Mouse (Mus musculus): ENCODE measurements around the gene Epor. TPM values are rescaled to one million over a fixed set of nuclear protein-coding genes. Genes with fewer than 3 reads are reported as not detected.

Epor gene
- total RNA-seq, 2 experiments from 2014 or later, result 199 to 244 TPM

GRCm38 (mm10) chr9:21969304-21969703 lies 6.0 kb upstream of the Epor start:
- no peak for ATAC-seq (replicated peaks; ENCODE audit: low FRiP score, poor library complexity, severe bottlenecking)

- ATAC-seq (replicated peaks; ENCODE audit: low FRiP score, poor library complexity, severe bottlenecking), result no peak
Observed at GRCm38 (mm10) chr9:21968883-21969282, 5.6 kb upstream of the Epor start.

GRCm38 (mm10) chr9:21962416-21963059 lies 768 bp downstream of the Epor start:
- peak; percentile 88 for ATAC-seq (replicated peaks; ENCODE audit: low FRiP score, poor library complexity, severe bottlenecking)

- ATAC-seq (replicated peaks; ENCODE audit: low FRiP score, poor library complexity, severe bottlenecking), result no peak
Observed at GRCm38 (mm10) chr9:21962010-21962409, 1.3 kb downstream of the Epor start.

DNA sequence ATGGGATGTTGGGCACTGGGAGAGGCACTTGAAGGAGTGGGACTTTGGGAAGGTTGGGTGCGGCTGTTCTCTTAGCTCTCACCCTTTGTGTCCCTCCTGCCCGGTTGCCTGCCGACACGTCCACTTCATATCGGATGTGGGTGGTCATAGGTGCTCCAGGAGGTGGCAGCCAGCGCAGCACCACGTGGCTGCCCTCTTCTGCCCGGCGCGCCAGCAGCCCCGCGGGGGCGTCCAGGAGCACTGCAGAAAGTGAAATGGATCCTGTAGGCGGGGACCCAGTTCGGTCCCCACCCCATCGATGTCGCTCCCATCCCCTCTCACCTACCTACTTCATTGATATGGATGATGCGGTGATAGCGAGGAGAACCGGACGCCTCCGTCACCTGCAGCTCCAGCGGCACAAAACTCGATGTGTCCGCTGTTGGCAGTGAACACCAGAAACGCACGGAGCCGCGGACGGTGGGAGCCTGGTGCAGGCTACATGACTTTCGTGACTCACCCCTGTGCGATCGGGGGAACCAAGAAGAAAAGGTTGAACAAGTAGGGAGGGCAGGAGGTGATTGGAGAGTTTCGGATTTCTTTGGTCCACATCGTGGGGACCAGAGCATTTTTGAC lies 1.8 kb downstream of the Epor start:
- peak; percentile 9; the same call in 1 of the 2 replicates for ATAC-seq (replicated peaks; ENCODE audit: low FRiP score, poor library complexity, severe bottlenecking)

DNA sequence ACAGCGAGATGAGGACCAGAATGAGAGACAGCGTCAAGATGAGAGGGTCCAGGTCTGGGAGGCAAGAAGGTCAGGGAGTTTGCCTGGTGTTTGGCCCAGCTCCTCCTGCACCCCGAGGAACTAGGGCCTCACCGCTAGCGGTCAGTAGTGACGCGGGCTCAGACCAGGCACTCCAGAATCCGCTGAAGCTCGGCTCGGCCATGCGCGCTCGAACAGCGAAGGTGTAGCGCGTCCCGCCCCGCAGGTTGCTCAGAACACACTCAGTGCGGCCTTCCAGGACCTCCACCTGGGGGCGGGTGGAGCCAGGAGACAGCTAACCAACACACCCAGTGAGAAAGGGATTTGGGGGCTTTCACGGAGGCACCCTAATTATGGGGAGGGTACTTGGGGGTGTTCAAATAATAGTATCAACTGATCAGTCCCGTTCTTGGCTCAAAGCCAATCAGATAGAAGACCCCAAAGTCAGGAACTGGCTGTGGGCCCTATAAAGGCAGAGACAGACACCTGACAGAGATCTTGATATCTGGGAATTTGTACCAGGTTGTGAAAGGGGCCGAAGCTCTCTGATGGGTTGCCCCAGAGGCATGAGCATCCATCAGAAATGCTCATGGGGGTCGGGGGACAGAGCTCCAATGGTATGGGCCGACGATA lies 2.6 kb downstream of the Epor start:
- no peak for ATAC-seq (replicated peaks; ENCODE audit: low FRiP score, poor library complexity, severe bottlenecking)

DNA sequence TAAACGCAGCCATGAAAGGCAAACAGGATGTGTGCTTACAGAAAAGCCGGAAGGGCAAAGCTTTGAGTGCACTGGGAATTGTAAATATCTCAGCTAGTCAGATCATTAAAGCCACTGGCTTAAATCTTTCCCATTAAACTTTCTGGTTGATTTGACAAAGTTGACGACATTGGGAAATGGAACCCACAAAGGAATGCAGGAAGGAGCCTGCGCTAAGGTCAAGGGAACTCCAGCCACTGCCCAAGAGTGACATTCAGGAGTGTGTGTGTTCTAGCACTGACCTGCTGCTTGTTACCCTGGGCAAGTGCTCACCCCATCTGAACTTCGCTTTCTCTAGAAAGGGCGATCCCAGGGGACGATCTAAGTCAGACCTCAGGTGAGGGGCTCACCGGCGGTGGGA lies 3.2 kb downstream of the Epor start:
- ATAC-seq (replicated peaks; ENCODE audit: low FRiP score, poor library complexity, severe bottlenecking), result no peak

GRCm38 (mm10) chr9:21959244-21959643 lies 4.1 kb downstream of the Epor start:
- no peak for ATAC-seq (replicated peaks; ENCODE audit: low FRiP score, poor library complexity, severe bottlenecking)

- ATAC-seq (replicated peaks; ENCODE audit: low FRiP score, poor library complexity, severe bottlenecking), result no peak
Observed at GRCm38 (mm10) chr9:21958372-21958771, 4.9 kb downstream of the Epor start.

DNA sequence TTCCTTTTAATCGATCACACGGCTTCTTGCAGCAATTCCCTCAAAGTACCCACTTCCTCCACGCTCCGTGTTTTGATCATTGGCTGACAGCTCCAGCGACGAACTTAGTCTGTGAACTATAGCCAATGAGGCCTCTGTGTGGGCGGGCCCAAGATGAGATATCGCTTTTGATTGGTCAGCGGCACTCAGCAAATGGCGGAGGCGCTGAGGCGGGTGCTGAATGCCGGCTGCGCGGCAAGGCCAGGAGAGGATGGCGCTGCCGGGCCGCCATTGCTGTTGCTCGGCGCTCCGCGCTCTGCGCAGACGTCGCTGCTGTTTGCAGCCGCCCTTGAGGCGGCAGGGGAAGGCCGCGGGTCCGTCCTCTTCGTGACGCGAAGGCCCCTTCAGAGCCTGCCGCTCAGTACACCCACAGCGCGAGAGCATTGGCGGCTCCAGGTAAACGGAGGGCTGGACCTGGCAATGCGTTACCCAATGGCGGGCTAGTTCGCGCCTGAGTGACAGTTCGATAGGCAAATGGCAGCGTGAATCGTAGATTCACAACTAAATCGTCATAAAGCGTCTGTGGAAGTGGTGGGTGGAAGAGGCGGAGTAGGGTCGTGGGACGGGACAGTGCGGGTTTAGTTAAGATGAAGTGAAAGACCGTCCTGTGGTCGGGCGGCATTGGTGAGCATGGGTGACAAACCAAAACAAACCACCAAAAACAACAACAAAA lies 7.6 kb downstream of the Epor start, which contains the start of gene Swsap1:
Gene Swsap1, plus strand, starts transcription at position 186 of the 712 bp plus-strand sequence.
- ATAC-seq (replicated peaks; ENCODE audit: low FRiP score, poor library complexity, severe bottlenecking), result peak; percentile 89

- peak; percentile 60 for ATAC-seq (replicated peaks; ENCODE audit: low FRiP score, poor library complexity, severe bottlenecking)
Observed at GRCm38 (mm10) chr9:21955225-21955569, 8.1 kb downstream of the Epor start.

DNA sequence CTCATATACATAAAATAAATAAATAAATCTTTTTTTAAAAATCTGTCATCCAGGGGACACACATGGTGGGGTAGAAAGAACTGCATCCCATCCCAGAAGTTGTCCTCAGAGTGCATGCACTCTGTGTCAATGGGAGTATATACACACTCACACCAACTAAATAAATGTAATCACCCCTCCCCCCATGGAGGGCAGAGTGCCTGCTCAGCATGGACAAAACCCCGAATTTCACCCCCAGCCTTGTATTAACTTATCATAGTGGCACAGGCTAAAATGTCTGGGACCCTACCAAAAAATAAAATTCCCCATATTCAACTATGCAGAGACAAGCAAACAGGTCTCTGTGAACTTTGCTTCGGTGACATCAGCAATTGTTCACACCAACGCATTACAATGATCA lies 8.7 kb downstream of the Epor start:
- ATAC-seq (replicated peaks; ENCODE audit: low FRiP score, poor library complexity, severe bottlenecking), result no peak

GRCm38 (mm10) chr9:21953600-21953999 lies 9.7 kb downstream of the Epor start:
- ATAC-seq (replicated peaks; ENCODE audit: low FRiP score, poor library complexity, severe bottlenecking), result no peak

DNA sequence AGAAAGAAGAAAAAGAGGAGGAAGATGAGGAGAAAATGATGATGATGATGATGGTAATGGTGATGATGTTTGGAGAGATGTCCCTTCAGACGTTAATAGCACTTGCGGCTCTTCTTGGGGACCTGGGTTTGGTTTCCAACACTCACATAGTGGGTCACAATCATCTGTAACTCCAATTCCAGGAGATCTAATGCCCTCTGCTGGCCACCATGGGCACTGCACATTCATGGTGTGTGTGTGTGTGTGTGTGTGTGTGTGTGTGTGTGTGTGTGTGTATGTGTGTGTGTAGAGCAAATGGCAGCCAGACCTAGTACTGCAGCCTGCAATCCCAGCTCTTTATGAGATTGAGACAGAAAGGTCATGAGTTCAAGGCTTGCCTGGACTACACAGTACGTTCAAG lies 11.3 kb downstream of the Epor start:
- no peak for ATAC-seq (replicated peaks; ENCODE audit: low FRiP score, poor library complexity, severe bottlenecking)

- ATAC-seq (replicated peaks; ENCODE audit: low FRiP score, poor library complexity, severe bottlenecking), result peak; percentile 43; the same call in 1 of the 2 replicates
Observed at GRCm38 (mm10) chr9:21950322-21950721, 13.0 kb downstream of the Epor start.

GRCm38 (mm10) chr9:21948790-21949189 lies 14.5 kb downstream of the Epor start:
- no peak for ATAC-seq (replicated peaks; ENCODE audit: low FRiP score, poor library complexity, severe bottlenecking)

DNA sequence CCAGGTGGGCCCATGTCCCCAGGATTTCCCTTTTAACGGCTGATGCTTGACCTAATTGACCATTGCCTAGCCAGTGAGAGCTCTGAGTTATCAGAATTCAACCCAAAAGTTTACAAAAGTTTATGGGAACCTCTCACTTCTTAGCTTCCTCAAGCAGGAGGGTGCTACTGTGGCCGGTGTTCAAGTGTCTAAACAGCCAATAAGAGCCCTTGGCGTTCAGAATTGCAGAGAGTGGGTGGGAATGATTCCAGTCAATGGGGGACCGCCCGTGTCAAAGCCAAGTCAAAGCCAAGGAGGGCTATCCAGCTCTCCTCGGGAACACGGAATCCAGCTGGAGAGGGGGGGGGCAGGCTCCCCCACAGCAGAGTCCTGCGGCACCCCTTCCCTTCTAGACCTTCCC lies 15.2 kb downstream of the Epor start:
- ATAC-seq (replicated peaks; ENCODE audit: low FRiP score, poor library complexity, severe bottlenecking), result no peak

DNA sequence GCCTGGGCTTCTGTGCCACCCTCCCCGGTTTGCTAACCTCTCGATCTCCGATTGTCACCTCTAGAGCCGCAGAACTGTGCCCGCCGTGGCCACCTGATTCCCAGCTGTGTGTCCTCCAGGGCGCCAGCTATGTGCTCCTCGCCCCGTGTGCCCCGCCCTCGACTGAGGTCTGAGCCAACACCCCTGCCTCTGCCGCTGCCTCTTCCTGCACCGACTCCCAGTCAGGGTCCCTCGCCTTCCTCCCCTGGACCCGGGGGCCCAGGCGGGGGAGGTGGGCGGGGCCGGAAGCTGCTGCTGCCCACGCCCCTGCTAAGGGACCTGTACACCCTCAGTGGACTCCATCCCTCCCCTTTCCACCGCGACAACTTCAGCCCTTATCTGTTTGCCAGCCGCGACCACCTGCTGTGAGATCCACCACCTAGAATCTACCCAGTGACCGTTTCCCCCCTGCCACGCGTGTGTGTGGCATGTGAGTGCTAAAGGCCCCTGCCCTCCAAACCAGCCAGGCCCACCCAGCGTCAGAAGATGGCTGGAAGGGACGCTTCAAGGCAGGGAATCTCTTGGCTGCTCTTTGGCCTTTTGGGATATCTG lies 15.7 kb downstream of the Epor start:
- ATAC-seq (replicated peaks; ENCODE audit: low FRiP score, poor library complexity, severe bottlenecking), result no peak

DNA sequence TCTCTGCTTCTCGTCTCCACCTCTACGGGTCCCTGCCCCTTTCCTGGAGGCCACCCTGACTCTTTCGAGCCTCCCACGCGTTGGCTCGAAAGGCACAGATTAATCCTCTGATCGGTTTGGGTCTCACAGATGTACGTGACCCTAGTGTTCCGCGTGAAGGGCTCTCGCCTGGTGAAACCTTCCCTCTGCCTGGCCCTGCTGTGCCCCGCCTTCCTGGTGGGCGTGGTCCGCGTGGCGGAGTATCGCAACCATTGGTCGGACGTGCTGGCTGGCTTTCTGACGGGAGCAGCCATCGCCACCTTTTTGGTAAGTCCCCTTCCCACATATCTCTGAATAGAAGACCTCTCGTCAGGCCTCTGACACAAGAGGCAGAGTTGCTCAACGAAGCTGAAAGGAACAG lies 19.0 kb downstream of the Epor start:
- no peak for ATAC-seq (replicated peaks; ENCODE audit: low FRiP score, poor library complexity, severe bottlenecking)

DNA sequence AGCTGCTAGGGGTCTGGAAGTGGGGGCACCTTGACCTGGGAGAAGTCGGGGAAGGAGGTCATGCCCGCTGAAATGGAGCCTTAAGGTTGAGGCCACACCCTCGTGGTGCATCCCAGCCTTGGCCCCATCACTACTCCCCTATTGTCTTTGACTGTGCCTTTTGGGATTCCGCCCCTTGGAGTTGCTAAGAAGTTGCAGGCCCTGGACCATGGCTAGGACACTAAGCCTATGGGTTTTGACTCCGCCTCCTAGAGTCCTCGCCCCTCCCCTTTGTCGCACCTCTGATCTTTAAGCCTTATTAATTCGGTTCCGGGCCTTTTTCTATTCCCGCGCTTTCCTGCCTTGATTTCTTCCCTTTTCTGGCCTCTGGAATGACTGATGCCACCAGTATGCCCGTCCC lies 19.7 kb downstream of the Epor start:
- no peak for ATAC-seq (replicated peaks; ENCODE audit: low FRiP score, poor library complexity, severe bottlenecking)

All from erythroid progenitor cell, adult 5-6 weeks (primary cell).